Mouse (Mus musculus): ENCODE data around the gene Acaca. TPM values are rescaled to one million over a fixed set of nuclear protein-coding genes. Genes with fewer than 3 reads are reported as not detected.
"Not testable (repeated sequence)": the region's sequence is repeated elsewhere in the genome, so short reads cannot be mapped to it uniquely, and the experiment has no call there.

Gene Acaca
- total RNA-seq, 2 experiments from 2014 or later: 28.9 to 38.5 TPM

DNA sequence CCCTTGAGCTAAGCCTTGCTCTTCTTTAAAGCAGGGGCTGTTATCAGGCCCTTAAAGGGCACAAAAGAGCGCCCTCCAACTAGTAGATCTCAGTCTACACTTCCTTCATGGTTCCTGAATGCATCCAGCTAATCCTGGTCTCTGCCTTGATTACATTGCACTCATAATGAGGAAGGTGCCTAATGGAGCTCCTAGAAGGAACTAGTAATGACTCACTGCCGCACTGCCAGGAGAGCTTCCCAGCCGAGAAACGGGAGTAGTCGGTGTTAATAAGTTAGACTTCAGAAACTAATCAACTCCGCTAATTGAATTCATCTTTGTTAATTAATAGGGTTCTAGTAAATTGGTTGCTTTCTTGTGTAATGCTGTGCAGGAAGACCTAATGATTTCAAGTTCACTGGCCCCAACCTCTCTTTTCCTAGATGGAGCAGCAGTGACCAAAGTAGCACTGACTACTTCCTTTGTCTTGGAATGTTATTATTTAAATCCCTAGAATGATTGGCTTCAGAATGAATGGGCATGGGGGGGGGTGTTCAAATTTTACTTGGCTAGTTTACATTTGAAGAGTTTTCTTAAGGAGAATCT, 176.8 kb downstream of the Acaca start:
- no peak for ATAC-seq (replicated peaks; ENCODE audit: poor library complexity, severe bottlenecking)

- ATAC-seq (replicated peaks; ENCODE audit: poor library complexity, severe bottlenecking): no peak
Observed at GRCm38 (mm10) chr11:84324032-84324752, 194.7 kb downstream of the Acaca start.

- no peak for ATAC-seq (replicated peaks; ENCODE audit: poor library complexity, severe bottlenecking)
Observed at GRCm38 (mm10) chr11:84327086-84327485, 197.6 kb downstream of the Acaca start.

- ATAC-seq (replicated peaks; ENCODE audit: poor library complexity, severe bottlenecking): no peak
Observed at GRCm38 (mm10) chr11:84332384-84332783, 202.9 kb downstream of the Acaca start.

DNA sequence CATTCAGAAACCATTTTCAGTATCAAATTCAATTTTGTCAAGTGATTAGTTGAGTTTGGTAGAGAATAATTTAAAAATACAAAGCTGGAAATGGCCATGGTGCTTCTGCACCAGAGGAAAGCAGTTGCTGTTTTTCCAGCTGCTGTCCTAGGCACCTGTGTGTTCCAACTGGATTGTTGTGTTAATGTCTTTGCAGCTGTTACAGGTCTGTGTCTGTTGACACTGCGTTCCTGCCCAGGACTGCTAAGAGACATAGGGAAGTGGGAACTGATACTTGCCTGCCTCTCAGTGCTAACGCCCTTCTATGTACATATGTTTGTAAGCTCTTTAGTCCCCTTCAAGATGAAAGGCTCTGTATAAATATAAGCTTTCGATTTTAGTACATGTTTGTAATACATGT, 203.4 kb downstream of the Acaca start:
- no peak for ATAC-seq (replicated peaks; ENCODE audit: poor library complexity, severe bottlenecking)

DNA sequence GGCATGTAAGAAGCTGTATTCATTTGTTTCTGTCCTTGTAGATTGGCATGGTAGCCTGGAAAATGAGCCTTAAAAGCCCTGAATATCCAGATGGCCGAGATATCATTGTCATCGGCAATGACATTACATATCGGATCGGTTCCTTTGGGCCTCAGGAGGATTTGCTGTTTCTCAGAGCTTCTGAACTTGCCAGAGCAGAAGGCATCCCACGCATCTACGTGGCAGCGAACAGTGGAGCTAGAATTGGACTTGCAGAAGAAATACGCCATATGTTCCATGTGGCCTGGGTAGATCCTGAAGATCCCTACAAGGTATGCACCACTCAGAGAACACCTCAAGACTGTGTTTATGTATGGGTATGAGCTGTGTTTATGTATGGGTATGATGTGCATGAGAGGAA, 208.8 kb downstream of the Acaca start:
- not testable (repeated sequence) for ATAC-seq (replicated peaks; ENCODE audit: poor library complexity, severe bottlenecking)

GRCm38 (mm10) chr11:84340630-84341029, 211.2 kb downstream of the Acaca start:
- no peak for ATAC-seq (replicated peaks; ENCODE audit: poor library complexity, severe bottlenecking)

DNA sequence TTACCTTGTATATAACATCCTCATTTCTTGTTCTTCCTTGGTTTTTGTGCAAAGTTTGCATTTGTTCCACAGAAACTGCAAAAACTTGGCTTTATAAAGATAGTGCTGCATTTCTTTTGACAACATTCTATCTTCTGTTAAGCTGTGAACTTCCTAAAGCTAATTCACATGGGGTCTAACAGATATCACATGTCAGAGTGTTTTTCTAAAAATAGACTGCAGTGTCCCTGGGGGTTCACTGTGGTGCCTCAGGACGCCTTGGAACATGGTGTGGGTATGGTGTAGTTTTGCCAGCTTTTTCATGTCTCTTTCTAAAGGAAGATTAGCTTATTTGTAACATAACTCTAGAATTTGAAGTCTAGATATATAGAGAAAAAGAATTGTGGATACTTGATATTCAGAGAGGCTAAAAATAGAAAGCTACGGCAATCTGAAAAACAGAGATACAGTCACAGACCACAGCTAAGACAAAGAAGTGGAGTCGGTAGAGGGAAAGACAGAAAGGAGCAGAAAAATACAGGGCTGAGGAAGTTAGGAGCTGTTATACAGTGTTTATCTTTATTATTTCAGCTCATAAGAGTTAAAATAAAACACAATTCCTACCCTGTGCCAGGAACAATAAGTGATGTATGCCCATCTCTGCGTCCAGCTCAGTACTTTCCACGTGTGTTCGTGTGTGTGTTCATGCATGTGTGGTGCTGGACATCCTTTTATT, 215.2 kb downstream of the Acaca start:
- no peak for ATAC-seq (replicated peaks; ENCODE audit: poor library complexity, severe bottlenecking)

DNA sequence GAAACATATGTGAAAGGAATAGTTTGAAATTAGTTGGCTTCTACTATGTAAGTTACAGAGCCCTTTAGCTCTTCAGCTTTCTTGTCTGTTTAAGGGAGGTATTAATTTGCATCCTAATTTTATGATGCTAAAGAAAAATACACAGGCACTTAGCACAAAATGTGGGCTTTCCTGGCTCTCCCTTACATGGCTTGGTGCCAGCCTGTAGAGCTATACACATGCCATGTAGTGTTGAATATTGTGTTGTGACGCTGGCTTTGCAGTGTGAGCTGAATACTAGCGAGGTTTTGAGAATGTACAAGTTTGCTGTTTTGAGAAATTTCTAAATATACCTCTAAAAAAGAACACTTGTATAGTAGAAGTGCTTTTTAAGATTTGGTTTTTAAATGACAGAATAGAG, 218.3 kb downstream of the Acaca start:
- no peak for ATAC-seq (replicated peaks; ENCODE audit: poor library complexity, severe bottlenecking)

- ATAC-seq (replicated peaks; ENCODE audit: poor library complexity, severe bottlenecking): no peak
Observed at GRCm38 (mm10) chr11:84348843-84349825, 219.7 kb downstream of the Acaca start.

GRCm38 (mm10) chr11:84351150-84351549, 221.7 kb downstream of the Acaca start:
- peak; percentile 55 for ATAC-seq (replicated peaks; ENCODE audit: poor library complexity, severe bottlenecking)

GRCm38 (mm10) chr11:84353058-84353726, 223.7 kb downstream of the Acaca start:
- no peak for ATAC-seq (replicated peaks; ENCODE audit: poor library complexity, severe bottlenecking)

GRCm38 (mm10) chr11:84357304-84357703, 227.8 kb downstream of the Acaca start:
- no peak for ATAC-seq (replicated peaks; ENCODE audit: poor library complexity, severe bottlenecking)

DNA sequence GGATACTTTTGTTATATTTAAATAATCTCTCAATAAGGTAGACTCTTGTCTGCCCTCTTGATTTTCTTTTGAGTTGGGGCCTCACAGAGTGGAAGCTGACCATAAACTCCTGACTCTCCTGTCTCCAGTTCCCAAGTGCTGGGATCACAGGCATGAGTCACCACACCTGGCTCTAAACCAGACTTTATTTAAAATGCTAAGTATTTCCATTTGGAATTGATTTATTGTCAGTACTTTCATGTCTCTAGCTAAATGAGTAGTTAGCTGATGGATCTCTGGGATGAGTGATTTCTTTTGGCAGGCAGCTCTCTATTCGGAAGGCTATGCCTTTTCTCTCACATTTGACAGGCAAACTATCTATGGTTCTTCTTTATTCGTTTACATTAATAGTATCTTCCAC, 228.3 kb downstream of the Acaca start:
- ATAC-seq (replicated peaks; ENCODE audit: poor library complexity, severe bottlenecking): no peak

DNA sequence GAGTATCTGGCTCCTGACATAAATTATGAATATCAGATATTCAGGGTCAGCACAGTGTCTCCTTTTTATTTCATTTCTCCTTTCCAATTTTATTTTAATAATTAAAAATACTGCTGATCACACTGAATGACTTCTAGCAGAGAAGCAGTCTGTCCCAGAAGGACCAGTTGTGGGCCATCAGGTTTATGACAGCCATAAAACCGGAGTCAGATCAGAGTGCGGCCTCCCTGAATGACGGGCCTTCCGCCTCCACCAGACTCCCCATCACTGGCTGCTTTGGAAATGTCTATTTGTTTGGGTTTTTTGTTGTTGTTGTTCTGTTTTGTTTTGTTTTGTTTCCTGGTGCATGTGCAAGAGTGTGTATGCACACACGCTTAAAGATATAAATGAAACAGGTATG, 232.1 kb downstream of the Acaca start:
- no peak for ATAC-seq (replicated peaks; ENCODE audit: poor library complexity, severe bottlenecking)

DNA sequence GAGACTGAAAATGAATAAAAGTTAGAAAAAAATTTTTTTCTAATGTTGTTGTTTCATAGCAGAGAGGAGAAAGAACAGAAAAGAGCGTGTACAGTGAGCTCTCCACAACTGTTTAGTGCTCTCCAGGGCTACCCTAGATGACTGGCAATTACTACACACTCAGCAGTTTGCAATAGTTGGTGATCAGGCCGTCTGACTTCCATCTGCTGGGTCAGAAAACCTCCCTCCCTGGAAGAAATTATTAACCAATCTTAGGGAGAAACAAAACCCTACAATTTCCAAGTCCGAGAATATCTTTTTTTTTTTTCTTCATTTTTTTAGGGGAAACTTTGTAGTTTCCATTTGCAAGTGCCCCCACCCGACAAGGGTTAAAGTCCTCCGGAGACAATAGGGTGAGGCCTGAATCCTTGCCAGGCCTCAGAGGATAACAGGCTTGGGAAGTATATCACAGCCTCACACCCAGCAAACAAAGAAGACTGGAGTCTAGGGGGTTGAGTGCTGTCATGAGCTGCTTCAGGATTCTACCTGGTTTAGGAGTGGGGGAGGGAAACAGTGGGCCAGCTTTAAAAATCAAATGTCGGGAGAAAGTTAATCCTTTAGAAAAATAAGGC, 233.3 kb downstream of the Acaca start:
- ATAC-seq (replicated peaks; ENCODE audit: poor library complexity, severe bottlenecking): no peak

DNA sequence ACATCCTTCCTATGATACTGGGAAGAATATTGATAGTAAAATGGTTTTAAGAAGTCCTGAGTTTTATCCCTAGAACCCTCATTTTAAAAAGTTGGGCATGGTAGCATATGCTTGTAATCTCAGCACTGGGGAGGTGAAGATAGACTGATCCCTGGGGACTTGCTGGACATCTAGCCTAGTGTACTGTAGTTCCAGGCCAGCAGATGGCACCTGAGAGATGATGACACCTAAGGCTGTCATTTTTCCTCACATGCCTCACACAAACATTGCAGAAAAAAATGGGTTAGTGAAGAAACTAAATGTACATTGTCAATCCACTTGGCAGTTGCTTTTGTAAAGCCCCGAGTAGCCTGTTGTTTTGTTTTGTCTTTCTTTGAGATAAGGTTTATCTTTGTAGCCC, 235.8 kb downstream of the Acaca start:
- no peak for ATAC-seq (replicated peaks; ENCODE audit: poor library complexity, severe bottlenecking)

DNA sequence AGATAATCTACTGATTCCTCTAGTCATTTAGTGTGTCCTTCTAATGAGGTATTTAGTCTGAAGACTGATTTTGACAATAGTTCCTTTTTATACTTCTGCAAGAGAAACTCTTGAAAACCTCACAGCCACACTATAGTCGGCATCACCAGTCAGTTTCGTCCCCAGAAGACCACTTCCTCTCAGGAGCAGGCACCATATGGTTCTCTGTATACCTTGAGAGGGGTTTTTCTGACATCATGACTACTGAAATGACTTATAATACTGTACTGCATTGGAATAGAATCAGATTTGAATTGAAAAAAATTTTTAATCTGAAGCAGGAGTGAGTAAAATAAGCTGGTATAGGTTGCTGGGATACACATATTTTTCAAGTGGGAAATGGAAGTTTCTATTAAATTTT, 239.4 kb downstream of the Acaca start:
- ATAC-seq (replicated peaks; ENCODE audit: poor library complexity, severe bottlenecking): no peak

- ATAC-seq (replicated peaks; ENCODE audit: poor library complexity, severe bottlenecking): no peak
Observed at GRCm38 (mm10) chr11:84373122-84373521, 243.7 kb downstream of the Acaca start.
